Mouse (Mus musculus): Measurements from ENCODE around the gene Chadl. TPM values are rescaled to one million over a fixed set of nuclear protein-coding genes. Genes with fewer than 3 reads are reported as not detected.
"Not testable (repeated sequence)": the region's sequence is repeated elsewhere in the genome, so short reads cannot be mapped to it uniquely, and the experiment has no call there.

The Chadl gene
- polyA plus RNA-seq (2014; fragmentation: Nextera tagmentation; extraction: Ambion mirVana), result 17.0 and 19.8 TPM in 2 replicates

DNA sequence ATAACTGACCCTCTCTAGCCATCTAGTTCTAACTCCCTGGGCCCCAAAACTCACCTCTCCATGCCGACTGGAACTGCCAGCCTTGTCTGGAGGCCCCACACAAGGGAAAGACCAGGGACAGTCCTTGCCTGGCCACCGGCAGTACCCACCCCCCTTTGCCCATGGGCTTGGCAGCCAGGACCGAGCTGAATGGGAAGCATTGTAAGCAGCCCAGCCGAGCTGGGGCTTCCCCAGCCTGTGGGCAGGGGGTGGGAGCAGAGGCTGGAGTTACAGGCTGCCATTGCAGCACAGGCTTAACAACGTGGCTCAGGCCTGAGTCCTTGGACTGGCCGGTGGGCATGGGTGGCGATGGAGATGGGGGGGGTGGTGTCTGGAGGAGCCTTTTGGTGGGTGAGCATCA is at the start of gene Chadl:
Gene Chadl (minus strand): TSS at position 113 of the 400 bp plus-strand sequence.
- H3K36me3 ChIP-seq (ENCODE audit: control insufficient read depth, insufficient read depth, low read length), result no peaks in the 10 kb centered on the region
- H3K4me1 ChIP-seq (ENCODE audit: control insufficient read depth, insufficient read depth, low read length), result no peaks in the 10 kb centered on the region
- H3K27ac ChIP-seq (ENCODE audit: low read depth, low read length), result no peak within 1 kb of the TSS
- peak; percentile 36 for DNase-seq (ENCODE audit: low spot score)
- no peak; the same call in 1 of the 2 replicates for ATAC-seq
- no peak within 1 kb of the TSS for H3K4me2 ChIP-seq (ENCODE audit: low read length)
- H3K27me3 ChIP-seq (replicated peaks; ENCODE audit: control insufficient read depth, insufficient read depth, low read length), result peaks cover 28% of the 10 kb centered on the region
- WGBS, result 44% methylated on average over 7 of the region's 7 CpGs
- H3K9me3 ChIP-seq (replicated peaks; ENCODE audit: control insufficient read depth, low read length), result no peaks in the 10 kb centered on the region
- H3K9ac ChIP-seq (ENCODE audit: low read length), result no peak within 1 kb of the TSS
- no peak within 1 kb of the TSS for H3K4me3 ChIP-seq (ENCODE audit: low read depth, low read length)

DNA sequence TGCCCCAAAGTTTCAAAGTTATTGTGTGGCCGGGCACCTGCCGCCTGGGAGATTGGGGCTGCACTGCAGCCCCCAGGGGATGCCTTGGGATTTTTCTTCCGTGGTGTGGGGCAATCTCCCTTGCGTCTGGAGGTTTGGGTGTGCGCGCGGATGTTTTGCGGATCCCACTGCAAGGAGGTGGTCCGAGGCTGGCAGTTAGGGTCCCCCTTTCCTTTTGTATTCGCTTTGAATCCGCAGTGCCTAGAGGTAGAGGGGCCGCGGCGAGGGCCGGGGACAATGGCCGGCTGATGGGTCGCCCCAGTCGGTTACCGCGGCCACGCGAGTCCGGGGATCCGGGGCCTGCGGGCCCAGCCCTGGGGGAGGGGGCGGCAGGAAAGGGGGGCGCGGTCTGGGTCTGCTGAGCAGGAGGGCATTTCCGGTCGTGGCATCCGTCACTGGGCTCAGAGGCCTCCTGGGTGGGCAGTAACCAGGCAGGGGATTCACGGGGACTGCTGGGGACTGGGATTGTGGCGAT is 48.6 kb upstream of the Chadl start:
- Histone ChIP-seq H3K36me3 (ENCODE audit: control insufficient read depth, insufficient read depth, low read length) (no peaks in the 10 kb centered on the region), H3K27me3 (replicated peaks; ENCODE audit: control insufficient read depth, insufficient read depth, low read length) (no peaks in the 10 kb centered on the region), H3K9ac (ENCODE audit: low read length) (peak overlapping the region; percentile 97), H3K4me3 (ENCODE audit: low read depth, low read length) (peak overlapping the region; percentile 89), H3K4me1 (ENCODE audit: control insufficient read depth, insufficient read depth, low read length) (peaks cover 7% of the 10 kb centered on the region; the same call in 1 of the 2 replicates), H3K4me2 (ENCODE audit: low read length) (peak overlapping the region; percentile 85), H3K27ac (ENCODE audit: low read depth, low read length) (peak overlapping the region; percentile 92), H3K9me3 (replicated peaks; ENCODE audit: control insufficient read depth, low read length) (no peaks in the 10 kb centered on the region)
- ATAC-seq (peak; percentile 82), DNase-seq (ENCODE audit: low spot score) (peak; percentile 67)
- under 1% methylated on average over 33 of the region's 33 CpGs for WGBS

DNA sequence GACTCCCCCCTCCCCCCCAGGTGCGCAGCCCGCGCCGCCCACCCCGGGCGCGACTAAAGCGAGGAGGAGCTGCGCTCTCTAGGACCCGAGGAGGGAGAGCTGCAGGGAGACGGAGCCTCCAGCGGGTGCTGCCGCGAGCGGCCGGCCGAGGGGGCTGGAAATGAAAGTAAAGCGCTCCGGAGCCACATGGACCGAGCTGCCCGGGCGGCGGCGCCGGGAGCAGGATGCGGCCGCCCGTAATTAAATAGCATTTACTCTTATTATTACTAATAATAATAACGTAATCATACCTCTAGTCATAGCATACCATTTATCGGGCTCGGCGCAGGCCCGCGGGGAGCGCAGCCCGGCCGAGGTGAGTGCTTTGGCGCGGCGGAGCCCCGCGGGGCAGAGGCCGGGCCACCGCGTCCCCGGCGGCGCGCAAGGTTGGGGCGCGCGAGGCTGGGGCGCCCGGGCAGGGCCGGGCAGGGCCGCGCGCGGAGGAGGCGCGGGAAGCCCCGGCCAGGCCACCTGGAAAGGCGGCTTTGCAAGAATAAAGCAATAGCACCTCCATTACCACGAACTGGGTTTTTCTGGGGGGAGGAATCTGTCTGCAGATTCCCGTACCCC is 48.0 kb upstream of the Chadl start, which contains the start of the genes Zc3h7b and Rangap1:
Gene Zc3h7b (plus strand): TSS at position 66 of the 609 bp plus-strand sequence.
Gene Rangap1 (minus strand): TSS at position 539 of the 609 bp plus-strand sequence.
- peak; percentile 84 for ATAC-seq

DNA sequence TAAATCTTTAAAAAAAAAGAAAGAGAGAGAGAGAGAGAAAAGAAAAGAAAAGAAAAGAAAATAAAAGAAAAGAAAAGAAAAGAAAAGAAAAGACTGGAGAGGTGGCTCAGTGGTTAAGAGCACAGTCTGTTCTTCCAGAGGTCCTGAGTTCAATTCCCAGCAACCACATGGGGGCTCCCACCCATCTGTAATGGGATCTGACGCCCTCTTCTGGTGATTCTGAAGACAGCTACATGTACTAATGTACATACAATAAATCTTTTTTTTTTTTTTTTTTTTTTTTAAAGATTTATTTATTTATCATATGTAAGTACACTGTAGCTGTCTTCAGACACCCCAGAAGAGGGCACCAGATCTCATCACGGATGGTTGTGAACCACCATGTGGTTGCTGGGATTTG is 45.3 kb upstream of the Chadl start:
- 42% methylated on average over 2 of the region's 2 CpGs for WGBS
- H3K36me3 ChIP-seq (ENCODE audit: control insufficient read depth, insufficient read depth, low read length); H3K4me1 ChIP-seq (ENCODE audit: control insufficient read depth, insufficient read depth, low read length); DNase-seq (ENCODE audit: low spot score); H3K4me2 ChIP-seq (ENCODE audit: low read length); H3K9ac ChIP-seq (ENCODE audit: low read length); H3K4me3 ChIP-seq (ENCODE audit: low read depth, low read length); ATAC-seq; H3K9me3 ChIP-seq (replicated peaks; ENCODE audit: control insufficient read depth, low read length); H3K27ac ChIP-seq (ENCODE audit: low read depth, low read length); H3K27me3 ChIP-seq (replicated peaks; ENCODE audit: control insufficient read depth, insufficient read depth, low read length): not testable (repeated sequence)

More for the DNA sequence above, 48.0 kb upstream of the Chadl start, which contains the start of the genes Zc3h7b and Rangap1:
- under 1% methylated on average over 51 of the region's 65 CpGs for WGBS
- Histone ChIP-seq H3K4me1 (ENCODE audit: control insufficient read depth, insufficient read depth, low read length) (peaks cover 7% of the 10 kb centered on the region; the same call in 1 of the 2 replicates), H3K4me3 (ENCODE audit: low read depth, low read length) (peak within 1 kb of the TSS; percentile 89), H3K9ac (ENCODE audit: low read length) (peak within 1 kb of the TSS; percentile 97), H3K36me3 (ENCODE audit: control insufficient read depth, insufficient read depth, low read length) (no peaks in the 10 kb centered on the region), H3K9me3 (replicated peaks; ENCODE audit: control insufficient read depth, low read length) (no peaks in the 10 kb centered on the region), H3K27me3 (replicated peaks; ENCODE audit: control insufficient read depth, insufficient read depth, low read length) (no peaks in the 10 kb centered on the region), H3K4me2 (ENCODE audit: low read length) (peak within 1 kb of the TSS; percentile 85), H3K27ac (ENCODE audit: low read depth, low read length) (peak within 1 kb of the TSS; percentile 92)
- peak; percentile 86 for DNase-seq (ENCODE audit: low spot score)

DNA sequence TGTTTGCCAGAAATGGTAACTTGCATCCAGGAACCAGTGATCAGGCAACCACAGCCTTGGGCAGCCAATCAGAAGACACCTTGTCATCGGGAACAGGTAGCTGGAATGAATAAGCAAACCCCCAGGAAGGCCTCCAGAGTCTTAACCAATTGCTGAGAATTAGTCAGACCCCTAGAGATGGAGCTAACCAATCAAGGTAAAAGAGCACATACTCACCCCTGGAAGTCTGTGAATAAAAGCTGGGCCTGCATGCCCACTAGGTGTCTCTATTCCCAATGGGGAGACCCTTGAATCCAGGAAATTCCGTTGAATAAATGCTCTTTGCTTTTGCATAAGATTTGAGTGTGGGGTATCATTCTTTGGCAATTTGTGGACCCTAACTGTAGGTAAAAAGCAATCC is 42.8 kb upstream of the Chadl start:
- 0 out of 2 replicates have a peak, but pooled peaks cover 4% of the 10 kb centered on the region for H3K4me1 ChIP-seq (ENCODE audit: control insufficient read depth, insufficient read depth, low read length)
- H3K9me3 ChIP-seq (replicated peaks; ENCODE audit: control insufficient read depth, low read length), result no peaks in the 10 kb centered on the region
- no peak overlapping the region for H3K4me3 ChIP-seq (ENCODE audit: low read depth, low read length)
- WGBS, result 7% methylated on average over 2 of the region's 2 CpGs
- H3K27me3 ChIP-seq (replicated peaks; ENCODE audit: control insufficient read depth, insufficient read depth, low read length), result no peaks in the 10 kb centered on the region
- peak; percentile 56 for DNase-seq (ENCODE audit: low spot score)
- no peaks in the 10 kb centered on the region for H3K36me3 ChIP-seq (ENCODE audit: control insufficient read depth, insufficient read depth, low read length)
- ATAC-seq, result no peak
- H3K27ac ChIP-seq (ENCODE audit: low read depth, low read length), result no peak overlapping the region
- no peak overlapping the region for H3K4me2 ChIP-seq (ENCODE audit: low read length)
- H3K9ac ChIP-seq (ENCODE audit: low read length), result no peak overlapping the region

DNA sequence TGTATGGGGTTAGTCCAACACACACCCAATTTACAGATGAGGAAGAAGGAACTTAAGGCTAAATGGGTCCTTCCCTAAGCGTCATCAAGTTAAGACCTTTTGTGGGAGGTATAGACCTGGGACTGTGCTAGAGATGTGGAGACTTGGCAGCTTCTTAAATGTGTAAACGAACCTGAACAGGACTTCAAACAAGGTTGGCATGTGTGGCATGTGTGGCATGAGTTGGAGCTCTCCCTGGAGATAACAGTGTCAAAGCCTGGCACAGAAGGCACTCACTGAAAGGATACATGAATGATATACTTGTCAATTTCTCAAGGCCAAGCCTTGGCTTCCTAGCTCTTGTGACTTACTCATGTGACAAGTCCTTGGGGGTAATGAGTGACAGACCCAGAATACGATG is 42.2 kb upstream of the Chadl start:
- H3K9me3 ChIP-seq (replicated peaks; ENCODE audit: control insufficient read depth, low read length), result no peaks in the 10 kb centered on the region
- no peak overlapping the region for H3K4me3 ChIP-seq (ENCODE audit: low read depth, low read length)
- H3K27ac ChIP-seq (ENCODE audit: low read depth, low read length), result no peak overlapping the region
- H3K9ac ChIP-seq (ENCODE audit: low read length), result no peak overlapping the region
- no peaks in the 10 kb centered on the region for H3K27me3 ChIP-seq (replicated peaks; ENCODE audit: control insufficient read depth, insufficient read depth, low read length)
- H3K4me1 ChIP-seq (ENCODE audit: control insufficient read depth, insufficient read depth, low read length), result 0 out of 2 replicates have a peak, but pooled peaks cover 2% of the 10 kb centered on the region
- DNase-seq (ENCODE audit: low spot score), result no peak
- no peak for ATAC-seq
- no peaks in the 10 kb centered on the region for H3K36me3 ChIP-seq (ENCODE audit: control insufficient read depth, insufficient read depth, low read length)
- no peak overlapping the region for H3K4me2 ChIP-seq (ENCODE audit: low read length)
- WGBS, result 81% methylated on average over 3 of the region's 3 CpGs

DNA sequence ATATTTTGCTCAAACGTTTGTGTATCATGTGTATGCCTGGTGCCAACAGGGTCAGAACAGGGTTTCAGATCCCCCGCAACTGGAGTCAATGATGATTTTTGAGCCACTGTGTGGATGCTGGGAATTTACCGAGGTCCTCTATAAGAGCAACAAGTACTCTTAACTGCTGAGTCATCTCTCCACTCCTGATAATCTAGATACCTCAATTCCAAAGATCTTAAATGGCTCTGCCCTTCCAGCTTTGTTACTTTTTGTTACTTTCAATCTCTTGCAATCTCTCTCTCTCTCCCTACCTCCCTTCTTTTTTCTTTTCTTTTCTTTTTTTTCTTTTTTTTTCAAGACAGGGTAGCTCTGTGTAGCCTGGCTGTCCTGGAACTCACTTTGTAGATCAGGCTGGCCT is 38.0 kb upstream of the Chadl start:
- ATAC-seq, result no peak
- no peak for DNase-seq (ENCODE audit: low spot score)
- Histone ChIP-seq H3K9me3 (replicated peaks; ENCODE audit: control insufficient read depth, low read length) (no peaks in the 10 kb centered on the region), H3K4me1 (ENCODE audit: control insufficient read depth, insufficient read depth, low read length) (no peaks in the 10 kb centered on the region), H3K27ac (ENCODE audit: low read depth, low read length) (no peak overlapping the region), H3K4me2 (ENCODE audit: low read length) (no peak overlapping the region), H3K4me3 (ENCODE audit: low read depth, low read length) (no peak overlapping the region), H3K27me3 (replicated peaks; ENCODE audit: control insufficient read depth, insufficient read depth, low read length) (no peaks in the 10 kb centered on the region), H3K36me3 (ENCODE audit: control insufficient read depth, insufficient read depth, low read length) (no peaks in the 10 kb centered on the region), H3K9ac (ENCODE audit: low read length) (no peak overlapping the region)
- 63% methylated on average over 3 of the region's 3 CpGs for WGBS

DNA sequence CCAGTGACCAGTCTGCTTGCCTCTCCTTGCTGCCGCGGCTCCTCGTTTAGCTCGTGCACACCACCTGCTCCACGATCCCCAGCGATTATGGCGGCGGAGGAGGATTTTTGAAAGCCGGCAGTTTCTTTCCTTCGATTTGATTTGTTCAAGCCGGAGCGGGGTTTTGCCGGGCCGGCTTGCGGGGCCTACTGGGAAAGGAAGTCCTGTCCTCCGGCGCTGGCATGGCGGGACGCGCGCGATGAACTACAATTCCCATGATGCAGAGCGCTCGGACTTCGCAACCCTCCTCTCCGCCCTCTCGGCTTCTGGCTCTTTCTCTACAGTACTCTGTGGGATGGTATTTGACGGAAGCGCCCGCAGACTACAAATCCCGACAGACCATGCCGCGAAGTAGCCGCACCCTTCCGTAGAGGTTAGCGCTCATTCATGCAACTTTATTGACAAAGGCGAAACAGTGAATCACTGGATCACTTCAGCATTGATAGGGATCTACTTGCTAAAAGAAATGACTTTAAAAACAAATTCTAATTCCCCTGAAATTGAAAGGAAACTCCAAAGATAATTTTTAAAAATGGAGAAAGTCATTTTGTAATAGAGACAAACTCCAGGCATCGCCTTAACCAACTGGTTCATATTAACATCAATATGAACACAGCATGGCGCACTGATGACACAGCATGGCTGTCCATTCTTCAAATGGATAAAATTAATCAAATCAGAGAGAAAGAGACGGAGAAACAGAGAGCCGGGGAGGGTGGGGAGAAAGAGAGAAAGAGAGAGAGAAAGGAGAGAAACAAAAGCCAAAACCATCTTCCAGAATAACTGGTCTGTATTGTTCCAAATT is 32.9 kb upstream of the Chadl start:
- Histone ChIP-seq H3K36me3 (ENCODE audit: control insufficient read depth, insufficient read depth, low read length) (peaks cover 10% of the 10 kb centered on the region; the same call in 1 of the 2 replicates), H3K27ac (ENCODE audit: low read depth, low read length) (peak overlapping the region; percentile 44), H3K9me3 (replicated peaks; ENCODE audit: control insufficient read depth, low read length) (no peaks in the 10 kb centered on the region), H3K27me3 (replicated peaks; ENCODE audit: control insufficient read depth, insufficient read depth, low read length) (no peaks in the 10 kb centered on the region), H3K4me2 (ENCODE audit: low read length) (peak overlapping the region; percentile 92), H3K4me3 (ENCODE audit: low read depth, low read length) (peak overlapping the region; percentile 98), H3K4me1 (ENCODE audit: control insufficient read depth, insufficient read depth, low read length) (peaks cover 9% of the 10 kb centered on the region; the same call in 1 of the 2 replicates), H3K9ac (ENCODE audit: low read length) (peak overlapping the region; percentile 90)
- DNase-seq (ENCODE audit: low spot score), result peak; percentile 100
- ATAC-seq, result peak; percentile 99
- WGBS, result 6% methylated on average over 41 of the region's 41 CpGs

All from forebrain, embryonic 14.5 days (tissue).